Mouse (Mus musculus): Measurements from ENCODE around the gene Gsta2. TPM values are rescaled to one million over a fixed set of nuclear protein-coding genes. Genes with fewer than 3 reads are reported as not detected.

The Gsta2 gene
- polyA plus RNA-seq, 1 experiment from 2014 or later = 2.9 TPM

DNA sequence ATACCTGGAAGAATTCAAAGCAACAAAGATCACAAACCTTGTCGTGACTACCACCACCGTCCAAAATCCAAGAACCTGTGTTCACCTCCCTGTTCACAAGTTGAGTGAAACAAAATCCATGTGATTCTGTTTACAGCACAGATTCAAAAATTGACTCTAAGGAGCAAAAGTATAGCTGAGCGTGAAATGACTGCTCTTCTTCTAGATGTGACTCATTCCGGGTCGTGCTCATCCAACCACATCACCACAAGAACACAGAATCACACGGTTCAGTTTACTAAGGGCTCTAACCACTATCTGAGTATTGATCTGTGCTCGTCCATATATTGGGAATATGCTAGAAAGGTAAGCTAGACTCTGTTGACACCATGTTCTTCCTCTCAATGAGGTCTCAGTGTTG is 31.4 kb upstream of the Gsta2 start:
- Histone ChIP-seq H3K4me1 (replicated peaks; ENCODE audit: control insufficient read depth, insufficient read depth, low read length) (no peaks in the 10 kb centered on the region), H3K9me3 (ENCODE audit: control insufficient read depth, low read length) (no peaks in the 10 kb centered on the region; the same call in 1 of the 2 replicates), H3K27me3 (replicated peaks; ENCODE audit: control insufficient read depth, insufficient read depth, low read length) (no peaks in the 10 kb centered on the region), H3K36me3 (ENCODE audit: control insufficient read depth, insufficient read depth, low read length) (no peaks in the 10 kb centered on the region), H3K4me3 (ENCODE audit: low read depth, low read length) (no peak overlapping the region), H3K4me2 (ENCODE audit: low read length) (no peak overlapping the region), H3K27ac (ENCODE audit: low read depth) (no peak overlapping the region), H3K9ac (ENCODE audit: low read length) (no peak overlapping the region)
- WGBS = 87% methylated on average over 7 of the region's 7 CpGs
- ATAC-seq (replicated peaks; ENCODE audit: low FRiP score, low TSS enrichment, low read depth) (no peak), DNase-seq (ENCODE audit: low spot score) (no peak)

- Histone ChIP-seq H3K27ac (ENCODE audit: low read depth) (no peak overlapping the region), H3K9me3 (ENCODE audit: control insufficient read depth, low read length) (no peaks in the 10 kb centered on the region; the same call in 1 of the 2 replicates), H3K4me1 (replicated peaks; ENCODE audit: control insufficient read depth, insufficient read depth, low read length) (no peaks in the 10 kb centered on the region), H3K4me3 (ENCODE audit: low read depth, low read length) (no peak overlapping the region), H3K27me3 (replicated peaks; ENCODE audit: control insufficient read depth, insufficient read depth, low read length) (no peaks in the 10 kb centered on the region), H3K4me2 (ENCODE audit: low read length) (no peak overlapping the region), H3K36me3 (ENCODE audit: control insufficient read depth, insufficient read depth, low read length) (no peaks in the 10 kb centered on the region), H3K9ac (ENCODE audit: low read length) (no peak overlapping the region)
- ATAC-seq (replicated peaks; ENCODE audit: low FRiP score, low TSS enrichment, low read depth) (no peak), DNase-seq (ENCODE audit: low spot score) (no peak)
- 51% methylated on average over 3 of the region's 3 CpGs for WGBS
These were observed 30.3 kb upstream of the Gsta2 start for GRCm38 (mm10) chr9:78385893-78386292.

DNA sequence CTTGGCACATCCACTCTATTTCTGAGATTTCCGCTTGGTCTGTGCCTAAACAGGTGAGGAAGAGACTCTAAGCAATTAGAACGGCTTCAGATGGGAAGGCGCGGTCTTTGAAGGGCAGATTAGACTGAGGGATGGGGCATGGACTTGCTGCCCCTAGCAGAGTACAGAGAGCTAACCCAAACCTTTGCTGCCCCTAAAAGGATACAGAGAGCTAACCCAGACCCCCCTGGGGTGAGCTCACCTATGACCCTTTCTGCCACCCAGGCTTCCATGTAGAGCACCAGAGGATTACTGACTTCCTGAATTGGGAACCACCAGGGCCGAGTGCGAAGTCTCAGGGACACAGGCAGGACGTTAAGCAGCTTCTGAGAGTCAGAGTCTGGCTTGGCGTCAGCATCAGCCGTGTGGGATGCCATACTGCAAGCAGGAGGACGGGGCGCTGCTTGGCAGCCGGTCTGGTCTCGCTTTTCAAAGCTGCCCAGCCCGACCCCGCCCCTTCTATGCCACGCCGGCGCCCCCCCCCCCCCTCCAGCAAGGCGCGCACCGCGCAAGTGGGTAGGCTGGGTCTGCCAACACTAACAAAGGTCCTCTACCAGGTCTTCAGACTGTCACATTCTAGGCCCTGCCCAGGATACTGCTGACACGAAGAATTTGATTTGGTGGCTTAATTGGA is 22.7 kb upstream of the Gsta2 start, which contains the start of gene Ooep:
TSS of gene Ooep (minus strand) at position 613 of the 673 bp plus-strand sequence.
- H3K4me1 ChIP-seq (replicated peaks; ENCODE audit: control insufficient read depth, insufficient read depth, low read length) = 0 out of 2 replicates have a peak, but pooled peaks cover 2% of the 10 kb centered on the region
- H3K4me2 ChIP-seq (ENCODE audit: low read length) = peak within 1 kb of the TSS; percentile 44
- H3K36me3 ChIP-seq (ENCODE audit: control insufficient read depth, insufficient read depth, low read length) = no peaks in the 10 kb centered on the region
- H3K9me3 ChIP-seq (ENCODE audit: control insufficient read depth, low read length) = no peaks in the 10 kb centered on the region
- H3K9ac ChIP-seq (ENCODE audit: low read length) = no peak within 1 kb of the TSS
- ATAC-seq (replicated peaks; ENCODE audit: low FRiP score, low TSS enrichment, low read depth) (peak; percentile 27; the same call in 1 of the 2 replicates), DNase-seq (ENCODE audit: low spot score) (no peak)
- WGBS = 4% methylated on average over 21 of the region's 23 CpGs
- H3K27ac ChIP-seq (ENCODE audit: low read depth) = no peak within 1 kb of the TSS
- no peaks in the 10 kb centered on the region for H3K27me3 ChIP-seq (replicated peaks; ENCODE audit: control insufficient read depth, insufficient read depth, low read length)
- peak within 1 kb of the TSS; percentile 13 for H3K4me3 ChIP-seq (ENCODE audit: low read depth, low read length)

- Histone ChIP-seq H3K27ac (ENCODE audit: low read depth) (no peak overlapping the region), H3K36me3 (ENCODE audit: control insufficient read depth, insufficient read depth, low read length) (no peaks in the 10 kb centered on the region), H3K27me3 (replicated peaks; ENCODE audit: control insufficient read depth, insufficient read depth, low read length) (no peaks in the 10 kb centered on the region), H3K9ac (ENCODE audit: low read length) (no peak overlapping the region), H3K4me2 (ENCODE audit: low read length) (0 out of 2 replicates have a peak overlapping the region, but pooled peaks have one; percentile 44), H3K9me3 (ENCODE audit: control insufficient read depth, low read length) (no peaks in the 10 kb centered on the region), H3K4me1 (replicated peaks; ENCODE audit: control insufficient read depth, insufficient read depth, low read length) (0 out of 2 replicates have a peak, but pooled peaks cover 2% of the 10 kb centered on the region), H3K4me3 (ENCODE audit: low read depth, low read length) (no peak overlapping the region)
- DNase-seq (ENCODE audit: low spot score) (no peak), ATAC-seq (replicated peaks; ENCODE audit: low FRiP score, low TSS enrichment, low read depth) (no peak)
- 46% methylated on average over 8 of the region's 8 CpGs for whole genome bisulfite sequencing
These were observed 22.0 kb upstream of the Gsta2 start for GRCm38 (mm10) chr9:78377546-78377945.

GRCm38 (mm10) chr9:78375486-78375885 is 19.9 kb upstream of the Gsta2 start:
- no peak overlapping the region for H3K9ac ChIP-seq (ENCODE audit: low read length)
- no peak overlapping the region for H3K27ac ChIP-seq (ENCODE audit: low read depth)
- ATAC-seq (replicated peaks; ENCODE audit: low FRiP score, low TSS enrichment, low read depth) (no peak), DNase-seq (ENCODE audit: low spot score) (no peak)
- no peaks in the 10 kb centered on the region for H3K27me3 ChIP-seq (replicated peaks; ENCODE audit: control insufficient read depth, insufficient read depth, low read length)
- no peak overlapping the region for H3K4me2 ChIP-seq (ENCODE audit: low read length)
- H3K9me3 ChIP-seq (ENCODE audit: control insufficient read depth, low read length) = no peaks in the 10 kb centered on the region
- H3K4me3 ChIP-seq (ENCODE audit: low read depth, low read length) = no peak overlapping the region
- H3K36me3 ChIP-seq (ENCODE audit: control insufficient read depth, insufficient read depth, low read length) = no peaks in the 10 kb centered on the region
- WGBS = 66% methylated on average over 4 of the region's 4 CpGs
- 0 out of 2 replicates have a peak, but pooled peaks cover 2% of the 10 kb centered on the region for H3K4me1 ChIP-seq (replicated peaks; ENCODE audit: control insufficient read depth, insufficient read depth, low read length)

- Histone ChIP-seq H3K9ac (ENCODE audit: low read length) (no peak overlapping the region), H3K4me3 (ENCODE audit: low read depth, low read length) (no peak overlapping the region), H3K4me1 (replicated peaks; ENCODE audit: control insufficient read depth, insufficient read depth, low read length) (0 out of 2 replicates have a peak, but pooled peaks cover 2% of the 10 kb centered on the region), H3K4me2 (ENCODE audit: low read length) (no peak overlapping the region), H3K36me3 (ENCODE audit: control insufficient read depth, insufficient read depth, low read length) (no peaks in the 10 kb centered on the region), H3K9me3 (ENCODE audit: control insufficient read depth, low read length) (no peaks in the 10 kb centered on the region), H3K27me3 (replicated peaks; ENCODE audit: control insufficient read depth, insufficient read depth, low read length) (no peaks in the 10 kb centered on the region), H3K27ac (ENCODE audit: low read depth) (no peak overlapping the region)
- DNase-seq (ENCODE audit: low spot score) (no peak), ATAC-seq (replicated peaks; ENCODE audit: low FRiP score, low TSS enrichment, low read depth) (no peak)
- WGBS = 88% methylated on average over 1 of the region's 1 CpGs
These were observed 19.3 kb upstream of the Gsta2 start for GRCm38 (mm10) chr9:78374885-78375389.

DNA sequence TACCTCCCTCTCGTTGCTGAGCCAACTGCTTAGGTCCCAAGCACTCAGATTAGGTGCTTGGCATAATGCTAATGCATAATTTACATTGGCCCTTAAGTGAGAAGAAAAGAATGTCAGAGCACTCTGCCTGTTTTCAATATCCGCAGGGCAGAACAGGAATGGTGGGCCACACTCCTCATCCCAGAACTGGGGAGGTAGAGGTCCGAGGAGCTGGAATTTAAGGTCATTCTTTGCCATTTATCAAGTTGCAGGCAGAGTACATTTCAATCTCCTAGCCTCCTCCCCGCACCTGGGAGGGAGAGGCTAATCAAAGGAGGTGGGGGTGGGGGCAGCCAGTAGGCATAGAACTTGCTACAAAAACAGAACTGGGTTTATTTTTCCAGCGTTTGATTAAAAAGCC is 18.8 kb upstream of the Gsta2 start:
- H3K4me2 ChIP-seq (ENCODE audit: low read length) = no peak overlapping the region
- H3K36me3 ChIP-seq (ENCODE audit: control insufficient read depth, insufficient read depth, low read length) = no peaks in the 10 kb centered on the region
- WGBS = 48% methylated on average over 5 of the region's 5 CpGs
- DNase-seq (ENCODE audit: low spot score) (no peak), ATAC-seq (replicated peaks; ENCODE audit: low FRiP score, low TSS enrichment, low read depth) (no peak)
- H3K27me3 ChIP-seq (replicated peaks; ENCODE audit: control insufficient read depth, insufficient read depth, low read length) = no peaks in the 10 kb centered on the region
- no peaks in the 10 kb centered on the region for H3K9me3 ChIP-seq (ENCODE audit: control insufficient read depth, low read length)
- H3K27ac ChIP-seq (ENCODE audit: low read depth) = no peak overlapping the region
- H3K9ac ChIP-seq (ENCODE audit: low read length) = no peak overlapping the region
- 0 out of 2 replicates have a peak, but pooled peaks cover 2% of the 10 kb centered on the region for H3K4me1 ChIP-seq (replicated peaks; ENCODE audit: control insufficient read depth, insufficient read depth, low read length)
- H3K4me3 ChIP-seq (ENCODE audit: low read depth, low read length) = no peak overlapping the region

DNA sequence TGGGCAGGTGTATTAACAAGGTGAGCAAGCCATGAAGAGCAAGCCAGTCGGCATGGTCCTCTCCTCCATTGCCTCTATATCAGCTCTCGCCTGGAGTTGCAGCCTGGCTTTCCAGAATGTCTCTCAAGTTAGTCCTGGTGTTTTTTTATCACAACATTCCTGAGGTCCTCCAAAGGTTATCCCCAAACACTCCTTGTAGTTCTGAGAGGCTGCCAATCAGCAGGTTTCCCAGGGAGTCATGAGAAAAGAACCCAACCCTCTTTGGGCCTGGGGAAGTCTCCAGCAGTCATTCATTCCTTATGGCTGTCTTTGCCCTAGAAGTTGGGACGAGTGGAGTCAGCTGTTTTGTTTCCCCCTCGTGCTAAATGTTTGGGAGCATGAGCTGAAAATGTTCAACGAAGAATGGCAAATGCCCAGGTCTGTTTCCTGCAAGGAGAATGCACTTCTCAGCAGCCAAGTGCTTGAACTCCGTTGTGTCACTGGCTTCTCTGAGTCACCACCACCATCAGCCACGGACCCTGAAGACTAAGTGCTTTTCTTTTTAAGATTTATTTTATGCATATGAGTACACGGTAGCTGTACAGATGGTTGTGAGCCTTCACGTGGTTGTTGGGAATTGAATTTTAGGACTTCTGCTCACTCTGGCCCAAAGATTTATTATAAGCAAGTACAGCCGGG is 17.4 kb upstream of the Gsta2 start:
- ATAC-seq (replicated peaks; ENCODE audit: low FRiP score, low TSS enrichment, low read depth) (no peak), DNase-seq (ENCODE audit: low spot score) (no peak)
- H3K9ac ChIP-seq (ENCODE audit: low read length) = no peak overlapping the region
- 76% methylated on average over 10 of the region's 10 CpGs for WGBS
- no peaks in the 10 kb centered on the region for H3K36me3 ChIP-seq (ENCODE audit: control insufficient read depth, insufficient read depth, low read length)
- no peak overlapping the region for H3K4me2 ChIP-seq (ENCODE audit: low read length)
- no peak overlapping the region for H3K4me3 ChIP-seq (ENCODE audit: low read depth, low read length)
- no peak overlapping the region for H3K27ac ChIP-seq (ENCODE audit: low read depth)
- H3K9me3 ChIP-seq (ENCODE audit: control insufficient read depth, low read length) = no peaks in the 10 kb centered on the region
- no peaks in the 10 kb centered on the region for H3K4me1 ChIP-seq (replicated peaks; ENCODE audit: control insufficient read depth, insufficient read depth, low read length)
- no peaks in the 10 kb centered on the region for H3K27me3 ChIP-seq (replicated peaks; ENCODE audit: control insufficient read depth, insufficient read depth, low read length)
